Mouse (Mus musculus): Measurements from ENCODE around the gene Ppp2r5b.

GRCm38 (mm10) chr19:6285226-6285625, 49.6 kb upstream of the Ppp2r5b start:
- TF ChIP-seq CTCF (IDR thresholded peaks at IDR 0.05; ENCODE audit: borderline replicate concordance, extremely low read depth, insufficient read depth, insufficient read length) (no peak), POLR2A (IDR thresholded peaks at IDR 0.05; ENCODE audit: borderline replicate concordance, extremely low read depth, insufficient read depth, insufficient read length, poor library complexity, severe bottlenecking) (no peak)

All from brain, embryonic 14.5 days (tissue).